Mouse (Mus musculus): ENCODE measurements around the gene Crygs.

DNA sequence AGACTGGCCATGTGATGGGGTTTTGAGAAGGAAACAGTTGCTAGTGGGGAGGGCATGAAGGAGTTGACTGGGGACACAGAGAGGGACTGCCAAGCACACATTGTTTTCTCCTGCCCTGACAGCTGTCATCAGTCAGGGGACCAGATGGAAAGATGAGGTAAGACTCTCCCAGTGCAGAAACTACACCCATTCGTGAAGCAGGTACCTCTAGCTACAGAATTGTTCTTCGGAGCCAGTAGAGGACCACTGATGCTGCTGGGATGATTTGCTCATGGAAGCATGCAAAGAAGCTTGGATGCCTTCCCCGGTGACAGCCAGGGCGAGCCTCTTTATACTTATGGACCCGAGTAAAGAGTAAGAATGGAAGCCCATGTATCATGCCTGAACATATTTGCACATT lies 13.9 kb downstream of the Crygs start:
- no peak for TF ChIP-seq CTCF (IDR thresholded peaks at IDR 0.05; ENCODE audit: control insufficient read depth, insufficient read depth, insufficient replicate concordance, low read depth, low read length)
- no peak for TF ChIP-seq POLR2A (IDR thresholded peaks at IDR 0.05; ENCODE audit: control insufficient read depth, low read depth, low read length)

Measured in testis, adult 2 months (tissue).